Comparison of ENCODE assay signal across 10 mouse cellular contexts in the genomic region with DNA sequence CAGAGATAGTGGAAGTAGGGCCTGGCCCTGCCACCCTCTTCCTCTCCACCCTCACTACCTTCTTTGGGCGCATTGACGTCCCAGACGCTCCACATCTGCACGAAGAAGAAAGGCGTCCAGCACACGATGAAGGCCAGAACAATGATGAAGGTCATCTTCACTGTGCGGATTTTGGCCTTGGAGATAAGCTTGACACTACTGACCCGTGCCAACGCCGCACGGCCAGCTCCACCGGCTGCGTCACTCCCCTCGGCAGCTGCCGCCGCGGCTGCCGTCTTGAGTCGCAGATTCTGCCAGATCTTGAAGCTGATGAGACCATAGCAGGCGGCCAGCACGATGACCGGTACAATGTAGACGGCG. TPM values are rescaled to one million over a fixed set of nuclear protein-coding genes. Genes with fewer than 3 reads are reported as not detected.
DNase-seq lines count a peak whose midpoint lies in the region; ATAC-seq lines count a peak whose summit lies in the region.
"Had no signal": no experiment of that assay in that cellular context is flagged by ENCODE, and none has a peak within 500 bp of the region (broad histone marks: within the 10 kb centered on the region; RNA-seq: fewer than 3 reads in every experiment).

No protein-coding gene starts in this region.

- no peak for ATAC-seq in limb, embryonic 15.5 days (ENCODE audit: insufficient number of reproducible peaks, low FRiP score, low TSS enrichment, low read depth)

- H3K4me3 ChIP-seq in limb, embryonic 15.5 days = peak overlapping the region; percentile 42

- H3K36me3 ChIP-seq in limb, embryonic 15.5 days = no peaks in the 10 kb centered on the region

- H3K27ac ChIP-seq in limb, embryonic 15.5 days = no peak overlapping the region

- H3K9me3 ChIP-seq in limb, embryonic 15.5 days = no peaks in the 10 kb centered on the region

- H3K4me1 ChIP-seq in limb, embryonic 15.5 days = peaks cover 20% of the 10 kb centered on the region

- intact Hi-C loops in left cerebral cortex, postnatal 14 days (cut with DNase I) = loop anchor here (5.0 to 10.0 kb wide), 2 partner anchors 82 to 284 kb away; no protein-coding TSS in a partner anchor

- peaks cover 51% of the 10 kb centered on the region for H3K27me3 ChIP-seq in limb, embryonic 15.5 days

- peak overlapping the region; percentile 56 for H3K4me2 ChIP-seq in limb, embryonic 15.5 days

- 31% methylated on average over 24 of the region's 24 CpGs for WGBS in limb, embryonic 15.5 days

- H3K9ac ChIP-seq in limb, embryonic 15.5 days = no peak overlapping the region

- DNase-seq in adrenal gland, adult (ENCODE audit: inconsistent age in 2 of 2, low spot score in 1 of 2) = peak; percentile 79 to 89
- DNase-seq in adrenal gland, postnatal 4 days (ENCODE audit: low spot score in 2 of 2) = no peak
- DNase-seq in right cerebral cortex, postnatal 4 days = peak; percentile 8
- no peak for DNase-seq in right cerebral cortex, postnatal 25 days
- DNase-seq in testis, postnatal 14 days (ENCODE audit: low spot score) = peak; percentile 14
- no peak for DNase-seq in gastrocnemius, postnatal 10 days
- DNase-seq in left cerebral cortex, postnatal 14 days (ENCODE audit: low spot score in 2 of 2) = no peak

RNA-seq across cellular contexts. Expression of gene Oxtr, which starts 0.9 kb away (rescaled TPM):
- total RNA-seq in adrenal gland, postnatal 4 days (2021) = 10 to 100 TPM; 53.4 to 66.5 TPM
- polyA plus RNA-seq in limb, embryonic 15.5 days (2015; fragmentation: Nextera tagmentation; extraction: Ambion mirVana) = 0.52 and 0.77 TPM in 2 replicates
- under 1 TPM; 0.23 to 0.34 TPM for total RNA-seq in gastrocnemius, postnatal 10 days (2021)
- 10 to 100 TPM in 1 of 2 experiments, 1 to 10 TPM in 1; 9.4 to 10.6 TPM for total RNA-seq in left cerebral cortex, postnatal 14 days (2021)
- total RNA-seq: hematopoietic stem cell, adult 5-6 weeks; monocyte, adult 5-6 weeks had no signal

RNA-seq across cellular contexts. Expression of gene Cav3, which starts 29.5 kb away (rescaled TPM):
- total RNA-seq in adrenal gland, postnatal 4 days (2021) = 1 to 10 TPM; 2.8 to 7.4 TPM
- polyA plus RNA-seq in limb, embryonic 15.5 days (2015; fragmentation: Nextera tagmentation; extraction: Ambion mirVana) = 18.5 and 58.0 TPM in 2 replicates
- total RNA-seq in gastrocnemius, postnatal 10 days (2021) = 100 to 1,000 TPM; 162 to 173 TPM
- under 1 TPM; 0.30 to 0.42 TPM for total RNA-seq in left cerebral cortex, postnatal 14 days (2021)
- total RNA-seq: hematopoietic stem cell, adult 5-6 weeks; monocyte, adult 5-6 weeks had no signal

Comparison
In these comparisons a context has a peak if more than half of its experiments do, and no peak if none do; other contexts are left out.
1. DNase-seq: peak in adrenal gland, adult (2 of 2), right cerebral cortex, postnatal 4 days (single experiment) and testis, postnatal 14 days (single experiment); none in adrenal gland, postnatal 4 days (0 of 2), right cerebral cortex, postnatal 25 days (single experiment), gastrocnemius, postnatal 10 days (single experiment) and left cerebral cortex, postnatal 14 days (0 of 2).
2. RNA of gene Oxtr, which starts 0.9 kb away (total RNA-seq): 53.4 to 66.5 TPM in adrenal gland, postnatal 4 days and 9.4 to 10.6 TPM in left cerebral cortex, postnatal 14 days; 0.23 to 0.34 TPM in gastrocnemius, postnatal 10 days; every median in the first group is over 4 times any median in the second.
3. RNA of gene Cav3, which starts 29.5 kb away (total RNA-seq): 162 to 173 TPM in gastrocnemius, postnatal 10 days; 2.8 to 7.4 TPM in adrenal gland, postnatal 4 days and 0.30 to 0.42 TPM in left cerebral cortex, postnatal 14 days; every median in the first group is over 10 times any median in the second.